ENCODE assay signal across 16 mouse cellular contexts in genomic region chr10:123255674-123256348, GRCm38 (mm10). TPM values are rescaled to one million over a fixed set of nuclear protein-coding genes. Genes with fewer than 3 reads are reported as not detected.
DNase-seq lines count a peak whose midpoint lies in the region; ATAC-seq and TF ChIP-seq lines count a peak whose summit lies in the region.
"Had no signal": no experiment of that assay in that cellular context is flagged by ENCODE, and none has a peak within 500 bp of the region (broad histone marks: within the 10 kb centered on the region; RNA-seq: fewer than 3 reads in every experiment).

No protein-coding gene starts in this region.

- H3K9ac ChIP-seq in midbrain, embryonic 14.5 days (replicated peaks; ENCODE audit: low read length): no peak overlapping the region
- H3K9ac ChIP-seq in ES-E14 (ENCODE audit: insufficient read depth, low read depth, low read length, poor library complexity, severe bottlenecking): no peak overlapping the region
- H3K9ac ChIP-seq: liver, embryonic 13.5 days had no signal

- 79% methylated on average over 7 of the region's 7 CpGs for WGBS in midbrain, embryonic 14.5 days
- WGBS in midbrain, embryonic 10.5 days: 79% methylated on average over 7 of the region's 7 CpGs

- no peak overlapping the region for H3K4me3 ChIP-seq in midbrain, embryonic 14.5 days (replicated peaks; ENCODE audit: low read depth, low read length)
- H3K4me3 ChIP-seq in midbrain, embryonic 10.5 days: no peak overlapping the region
- 0 out of 4 replicates have a peak overlapping the region, but pooled peaks of 1 of the 2 experiments have one; percentile 4 for H3K4me3 ChIP-seq in ES-E14 (ENCODE audit: insufficient read depth in 1 of 2, low read depth in 1 of 2, low read length in 2 of 2, poor library complexity in 1 of 2, severe bottlenecking in 1 of 2)
- H3K4me3 ChIP-seq: embryonic facial prominence, embryonic 10.5 days; forebrain, embryonic 10.5 days; liver, embryonic 13.5 days had no signal

- peak; percentile 6 for DNase-seq in midbrain, embryonic 14.5 days
- DNase-seq in midbrain, embryonic 10.5 days (ENCODE audit: low spot score): no peak
- DNase-seq in ES-E14 (ENCODE audit: low read depth, low spot score): peak; percentile 59
- DNase-seq in brain, adult 2 months (ENCODE audit: low read depth, low spot score): peak; percentile 10
- DNase-seq in splenic B cell, adult 2 months (ENCODE audit: low read depth, low spot score): peak; percentile 26
- DNase-seq in gastrocnemius, adult 8-10 months (ENCODE audit: low spot score in 2 of 2): no peak
- DNase-seq in kidney, adult 18-20 months: no peak
- DNase-seq: adrenal gland, postnatal 25 days; cerebellum, adult 18-20 months; heart, postnatal 4 days; liver, embryonic 13.5 days; lung, postnatal 36 days had no signal

- H3K27ac ChIP-seq in midbrain, embryonic 14.5 days (replicated peaks; ENCODE audit: low read depth, low read length): no peak overlapping the region
- H3K27ac ChIP-seq in midbrain, embryonic 10.5 days (replicated peaks): no peak overlapping the region
- H3K27ac ChIP-seq in ES-E14 (ENCODE audit: insufficient read depth, low read depth, low read length, poor library complexity, severe bottlenecking): no peak overlapping the region
- H3K27ac ChIP-seq: embryonic facial prominence, embryonic 10.5 days; forebrain, embryonic 10.5 days; liver, embryonic 13.5 days had no signal

- no peaks in the 10 kb centered on the region for H3K4me1 ChIP-seq in midbrain, embryonic 14.5 days (ENCODE audit: control insufficient read depth, insufficient read depth, low read length)
- H3K4me1 ChIP-seq in midbrain, embryonic 10.5 days: no peaks in the 10 kb centered on the region
- H3K4me1 ChIP-seq in ES-E14 (ENCODE audit: control insufficient read depth in 2 of 2, insufficient read depth in 2 of 2, low read length in 2 of 2, poor library complexity in 1 of 2): no peaks in the 10 kb centered on the region
- H3K4me1 ChIP-seq: forebrain, embryonic 10.5 days; liver, embryonic 13.5 days had no signal

- in situ Hi-C loops in ES-E14 (cut with MboI; ENCODE audit: low sequenced_read_pairs in 2 of 2, unreplicated experiment in 2 of 2): no loop called here

- no peak for ATAC-seq in midbrain, embryonic 14.5 days (ENCODE audit: low FRiP score, low TSS enrichment)
- ATAC-seq: intestine, embryonic 16.5 days had no signal

- no peak overlapping the region for H3K4me2 ChIP-seq in midbrain, embryonic 14.5 days (ENCODE audit: low read length)
- H3K4me2 ChIP-seq: liver, embryonic 13.5 days had no signal

- no peaks in the 10 kb centered on the region for H3K36me3 ChIP-seq in midbrain, embryonic 14.5 days (ENCODE audit: control insufficient read depth, insufficient read depth, low read length)
- H3K36me3 ChIP-seq in midbrain, embryonic 10.5 days: no peaks in the 10 kb centered on the region
- H3K36me3 ChIP-seq in ES-E14 (ENCODE audit: control insufficient read depth, insufficient read depth, low read length, poor library complexity, severe bottlenecking): no peaks in the 10 kb centered on the region
- no peaks in the 10 kb centered on the region for H3K36me3 ChIP-seq in splenic B cell, adult 2 months (ENCODE audit: control insufficient read depth, insufficient read depth, low read length, poor library complexity, severe bottlenecking)
- H3K36me3 ChIP-seq: embryonic facial prominence, embryonic 10.5 days; forebrain, embryonic 10.5 days; liver, embryonic 13.5 days had no signal

- no peaks in the 10 kb centered on the region for H3K9me3 ChIP-seq in midbrain, embryonic 14.5 days (ENCODE audit: control insufficient read depth, low read length)
- 0 out of 2 replicates have a peak, but pooled peaks cover 2% of the 10 kb centered on the region for H3K9me3 ChIP-seq in midbrain, embryonic 10.5 days (replicated peaks)
- no peaks in the 10 kb centered on the region for H3K9me3 ChIP-seq in ES-E14 (ENCODE audit: control insufficient read depth, insufficient read depth, low read depth, low read length)
- H3K9me3 ChIP-seq: embryonic facial prominence, embryonic 10.5 days; forebrain, embryonic 10.5 days; liver, embryonic 13.5 days had no signal

- no peaks in the 10 kb centered on the region for H3K27me3 ChIP-seq in midbrain, embryonic 14.5 days (ENCODE audit: control insufficient read depth, insufficient read depth, low read length)
- no peaks in the 10 kb centered on the region for H3K27me3 ChIP-seq in midbrain, embryonic 10.5 days (ENCODE audit: low read depth, poor library complexity, severe bottlenecking)
- no peaks in the 10 kb centered on the region for H3K27me3 ChIP-seq in splenic B cell, adult 2 months (ENCODE audit: control insufficient read depth, insufficient read depth, low read length, poor library complexity, severe bottlenecking)
- H3K27me3 ChIP-seq: liver, embryonic 13.5 days had no signal

TF ChIP-seq in ES-E14, 5 proteins besides CTCF, POLR2A, EP300 and RAD21:
- TF ChIP-seq ZNF384 (IDR thresholded peaks at IDR 0.05; ENCODE audit: low read depth, low read length): no peak

RNA-seq across cellular contexts. Expression of gene Fam19a2, which starts 8.0 kb away (rescaled TPM):
- 63.8 and 79.3 TPM in 2 replicates for polyA plus RNA-seq in midbrain, embryonic 14.5 days (2014; fragmentation: Nextera tagmentation; extraction: Ambion mirVana)
- polyA plus RNA-seq in midbrain, embryonic 10.5 days (2016; fragmentation: Nextera tagmentation; extraction: Ambion mirVana): 1.6 and 2.5 TPM in 2 replicates
- total RNA-seq in ES-E14 (2012; rRNA removed): 0.27 TPM in 1 of 2 replicates, not detected in the other
- under 1 TPM in 1 of 4 experiments, not detected in 3; 0.13 TPM for total RNA-seq in gastrocnemius, adult 8-10 months (2022)
- polyA plus RNA-seq: large intestine, adult 2 months had no signal

RNA-seq across cellular contexts. Expression of gene Usp15, which starts 59.0 kb away (rescaled TPM):
- polyA plus RNA-seq in midbrain, embryonic 14.5 days (2014; fragmentation: Nextera tagmentation; extraction: Ambion mirVana): 90.9 and 92.3 TPM in 2 replicates
- 68.0 and 73.2 TPM in 2 replicates for polyA plus RNA-seq in midbrain, embryonic 10.5 days (2016; fragmentation: Nextera tagmentation; extraction: Ambion mirVana)
- total RNA-seq in ES-E14 (2012; rRNA removed): 90.8 and 97.6 TPM in 2 replicates
- 100 to 1,000 TPM; 153 to 195 (median 169) TPM for total RNA-seq in gastrocnemius, adult 8-10 months (2022)

Comparison
In these comparisons a context has a peak if more than half of its experiments do, and no peak if none do; other contexts are left out.
1. DNase-seq: peak in midbrain, embryonic 14.5 days (single experiment), ES-E14 (single experiment), brain, adult 2 months (single experiment) and splenic B cell, adult 2 months (single experiment); none in midbrain, embryonic 10.5 days (single experiment), gastrocnemius, adult 8-10 months (0 of 2) and kidney, adult 18-20 months (single experiment).